Mouse (Mus musculus) CH12.LX (cell line): Measurements from ENCODE around the gene Mroh3. TPM values are rescaled to one million over a fixed set of nuclear protein-coding genes. Genes with fewer than 3 reads are reported as not detected.
A peak's percentile ranks its signal among the peaks of the same experiment; 100 is the strongest.

Experiments
- DNase-seq: peaks from one replicate; pipeline ENCODE4 v3.0.0-alpha.2; 2013; ENCODE audit errors: extremely low read depth
- H3K27ac ChIP-seq: 2 replicates; pipeline ENCODE4 v1.5.1; 2012; ENCODE audit warnings: low read depth, mild to moderate bottlenecking, control low read depth, moderate library complexity; ENCODE audit not compliant: insufficient read depth
- H3K27me3 ChIP-seq: replicated peaks from 2 replicates; pipeline ENCODE3; 2012; ENCODE audit warnings: inconsistent platforms
- H3K36me3 ChIP-seq, 2 experiments: replicated peaks in 1 of 2; 2 replicates each; pipeline versions ENCODE3 to v1.6.1; 2012; ENCODE audit warnings: inconsistent platforms in 1 of 2, low read length in 1 of 2, mild to moderate bottlenecking in 1 of 2, mixed read lengths in 1 of 2, moderate library complexity in 1 of 2; ENCODE audit not compliant: control insufficient read depth in 1 of 2, insufficient read depth in 1 of 2
- H3K4me1 ChIP-seq, 2 experiments: 2 replicates each; pipeline ENCODE4 v1.6.1; 2012; ENCODE audit warnings: inconsistent platforms in 1 of 2, moderate library complexity in 1 of 2; ENCODE audit not compliant: insufficient read depth in 2 of 2, control insufficient read depth in 1 of 2
- H3K4me2 ChIP-seq: 2 replicates; pipeline ENCODE4 v1.6.1; 2012; ENCODE audit warnings: low read depth, mild to moderate bottlenecking, control low read depth; ENCODE audit not compliant: poor library complexity, insufficient read depth, severe bottlenecking
- H3K4me3 ChIP-seq, 3 experiments: fragments of 150-350 bp in 1 of 3; sonication (generic) in 1 of 3; replicated peaks in 1 of 3; 2 replicates each; pipeline versions ENCODE3 to v1.5.1; 2011 to 2012; ENCODE audit warnings: low read depth in 2 of 3, low read length in 2 of 3, mild to moderate bottlenecking in 2 of 3, moderate library complexity in 2 of 3, control low read depth in 1 of 3, improper control_type of control experiment in 1 of 3, inconsistent platforms in 1 of 3, mixed read lengths in 1 of 3; ENCODE audit not compliant: poor library complexity in 1 of 3
- H3K79me2 ChIP-seq: replicated peaks from 2 replicates; pipeline ENCODE4 v1.6.1; 2012; ENCODE audit warnings: mild to moderate bottlenecking, moderate library complexity; ENCODE audit not compliant: control insufficient read depth, poor library complexity, insufficient read depth, severe bottlenecking; ENCODE audit errors: extremely low read depth
- H3K9ac ChIP-seq: 2 replicates; pipeline ENCODE4 v1.6.1; 2012; ENCODE audit warnings: low read depth, mild to moderate bottlenecking, control low read depth, moderate library complexity; ENCODE audit not compliant: insufficient read depth
- H3K9me3 ChIP-seq: replicated peaks from 2 replicates; pipeline ENCODE3; 2012; ENCODE audit warnings: low read length, inconsistent platforms, mixed read lengths
- BHLHE40 ChIP-seq: IDR thresholded peaks from 2 replicates; pipeline ENCODE4 v1.6.1; 2011; ENCODE audit warnings: mild to moderate bottlenecking, low read depth, low read length, improper control_type of control experiment
- CHD1 ChIP-seq: IDR thresholded peaks from 2 replicates; pipeline ENCODE4 v1.6.1; 2012; ENCODE audit warnings: low read depth, low read length, improper control_type of control experiment, inconsistent platforms
- CHD2 ChIP-seq: IDR thresholded peaks from 2 replicates; pipeline ENCODE4 v1.6.1; 2011; ENCODE audit warnings: low read length, improper control_type of control experiment
- CTCF ChIP-seq, 2 experiments: IDR thresholded peaks in 1 of 2; conservative IDR thresholded peaks in 1 of 2; 2 replicates each; pipeline ENCODE4 v1.5.1; 2011 to 2012; ENCODE audit warnings: low read depth in 2 of 2, low read length in 2 of 2, improper control_type of control experiment in 1 of 2, inconsistent platforms in 1 of 2, mild to moderate bottlenecking in 1 of 2, moderate library complexity in 1 of 2
- ELF1 ChIP-seq: IDR thresholded peaks from 2 replicates; pipeline ENCODE4 v1.6.1; 2014; ENCODE audit warnings: low read depth, mild to moderate bottlenecking, inconsistent platforms, low read length, improper control_type of control experiment
- EP300 ChIP-seq: IDR thresholded peaks from 2 replicates; pipeline ENCODE4 v1.6.1; 2011; ENCODE audit warnings: low read length, improper control_type of control experiment
- ETS1 ChIP-seq: conservative IDR thresholded peaks from 2 replicates; pipeline ENCODE4 v1.6.1; 2012; ENCODE audit warnings: low read depth, mild to moderate bottlenecking, inconsistent platforms, low read length, improper control_type of control experiment, moderate library complexity
- JUN ChIP-seq: IDR thresholded peaks from 2 replicates; pipeline ENCODE4 v1.6.1; 2011; ENCODE audit warnings: low read depth, mild to moderate bottlenecking, low read length, improper control_type of control experiment, moderate library complexity; ENCODE audit not compliant: insufficient read depth
- JUND ChIP-seq: conservative IDR thresholded peaks from 2 replicates; pipeline ENCODE4 v1.6.1; 2011; ENCODE audit warnings: low read depth, low read length, improper control_type of control experiment
- MAFK ChIP-seq: IDR thresholded peaks from 2 replicates; pipeline ENCODE4 v1.6.1; 2011; ENCODE audit warnings: low read length, improper control_type of control experiment; ENCODE audit not compliant: insufficient replicate concordance
- MAZ ChIP-seq: IDR thresholded peaks from 2 replicates; pipeline ENCODE4 v1.6.1; 2012; ENCODE audit warnings: low read depth, mild to moderate bottlenecking, inconsistent platforms, low read length, improper control_type of control experiment, moderate library complexity
- MXI1 ChIP-seq: IDR thresholded peaks from 2 replicates; pipeline ENCODE4 v1.6.1; 2011; ENCODE audit warnings: mild to moderate bottlenecking, low read depth, low read length, improper control_type of control experiment
- NRF1 ChIP-seq: IDR thresholded peaks from 2 replicates; pipeline ENCODE4 v1.6.1; 2014; ENCODE audit warnings: low read depth, mild to moderate bottlenecking, inconsistent platforms, low read length, improper control_type of control experiment, moderate library complexity
- POLR2A ChIP-seq: IDR thresholded peaks from 2 replicates; pipeline ENCODE4 v1.6.1; 2011; ENCODE audit warnings: low read depth, mild to moderate bottlenecking, improper control_type of control experiment, low read length
- RAD21 ChIP-seq: IDR thresholded peaks from 2 replicates; pipeline ENCODE4 v1.6.1; 2011; ENCODE audit warnings: low read depth, mild to moderate bottlenecking, low read length, improper control_type of control experiment, moderate library complexity
- RCOR1 ChIP-seq: conservative IDR thresholded peaks from 2 replicates; pipeline ENCODE4 v1.6.1; 2012; ENCODE audit warnings: low read depth, mild to moderate bottlenecking, inconsistent platforms, low read length, improper control_type of control experiment
- SIN3A ChIP-seq: IDR thresholded peaks from 2 replicates; pipeline ENCODE4 v1.6.1; 2012; ENCODE audit warnings: low read length, improper control_type of control experiment, inconsistent platforms
- SMC3 ChIP-seq: IDR thresholded peaks from 2 replicates; pipeline ENCODE4 v1.6.1; 2011; ENCODE audit warnings: low read depth, low read length, improper control_type of control experiment
- TCF12 ChIP-seq: IDR thresholded peaks from 2 replicates; pipeline ENCODE4 v1.6.1; 2014; ENCODE audit warnings: low read depth, mild to moderate bottlenecking, inconsistent platforms, low read length, improper control_type of control experiment
- USF1 ChIP-seq: IDR thresholded peaks from 2 replicates; pipeline ENCODE4 v1.6.1; 2014; ENCODE audit warnings: low read depth, mild to moderate bottlenecking, inconsistent platforms, low read length, improper control_type of control experiment
- ZKSCAN1 ChIP-seq: IDR thresholded peaks from 2 replicates; pipeline ENCODE4 v1.6.1; 2012; ENCODE audit warnings: low read depth, inconsistent platforms, low read length, improper control_type of control experiment, borderline replicate concordance
- ZNF384 ChIP-seq: IDR thresholded peaks from 2 replicates; pipeline ENCODE4 v1.6.1; 2012; ENCODE audit warnings: low read depth, low read length, improper control_type of control experiment, inconsistent platforms
- dilution Hi-C: fragments of 300-500 bp; cut with MboI; formaldehyde crosslinking; loops from 2 replicates; pipeline ENCODE4 v1.14.3; 2020; ENCODE audit warnings: low sequenced_read_pairs; ENCODE audit not compliant: extremely low pct_unique_long_range_greater_than_20kb, extremely low pct_ligation_motif_present
- in situ Hi-C: fragments of 300-500 bp; cut with MboI; formaldehyde crosslinking; loops from 3 replicates; pipeline ENCODE4 v1.14.3; 2019; ENCODE audit warnings: low sequenced_read_pairs, low pct_ligation_motif_present, low pct_unique_long_range_greater_than_20kb, mixed read lengths
- polyA plus RNA-seq: library from polyadenylated mRNA; unstranded; fragments of >175 nt; gene quantifications from 2 replicates; pipeline ENCODE4 v1.2.1, GENCODE M21; 2012; ENCODE audit warnings: low read depth; ENCODE audit not compliant: insufficient read length
- total RNA-seq, 2 experiments: library from RNA; depleted of rRNA; stranded (reverse); fragments of 300-350 nt in 1 of 2; fragments of >200 nt in 1 of 2; gene quantifications; 2 replicates each; pipeline ENCODE4 v1.2.3; 2012 to 2014

Gene Mroh3
- total and polyA plus RNA-seq, 3 experiments = not detected

DNA sequence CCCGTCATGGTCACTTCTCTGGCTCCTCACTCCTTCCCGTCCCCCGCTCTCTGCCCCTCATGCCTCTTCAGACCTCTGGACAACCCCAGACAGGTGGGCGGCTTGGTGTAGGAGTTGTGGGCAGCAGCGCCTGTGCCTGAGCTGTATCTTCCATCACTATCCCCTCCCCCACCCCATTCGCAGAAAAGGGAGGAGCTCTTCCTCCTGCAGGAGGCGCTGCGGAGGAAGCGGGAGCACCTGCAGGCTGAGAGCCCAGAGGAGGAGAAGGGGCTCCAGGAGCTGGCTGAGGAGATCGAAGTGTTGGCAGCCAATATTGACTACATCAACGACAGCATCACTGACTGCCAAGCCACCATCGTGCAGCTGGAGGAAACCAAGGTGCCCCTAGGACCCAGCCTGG is 52.8 kb downstream of the Mroh3 start:
- Histone ChIP-seq H3K36me3 (peaks cover 74 to 84% of the 10 kb centered on the region in 2 experiments), H3K79me2 (no peaks in the 10 kb centered on the region; the same call in 1 of the 2 replicates), H3K27ac (peak overlapping the region; percentile 97), H3K9ac (no peak overlapping the region), H3K4me3 (peak overlapping the region; percentile 2 to 27 (median 17)), H3K9me3 (no peaks in the 10 kb centered on the region), H3K27me3 (no peaks in the 10 kb centered on the region), H3K4me2 (no peak overlapping the region), H3K4me1 (peaks cover 41 to 61% of the 10 kb centered on the region in 2 experiments)
- dilution Hi-C loops = no loop called here
- in situ Hi-C loops = loop anchor here (5.0 kb wide), 1 partner anchor 33 kb away; no protein-coding TSS in a partner anchor
- peak; percentile 66 for DNase-seq
- peak in 1 of 2 experiments; percentile 60; a peak in 2 of 4 replicates for TF ChIP-seq CTCF (conservative IDR thresholded peaks at IDR 0.05 in 1 of 2, IDR thresholded peaks at IDR 0.05 in 1 of 2; ENCODE audit: low read depth in 2 of 2, low read length in 2 of 2)
- peak; percentile 2; the same call in 1 of the 2 replicates for TF ChIP-seq RAD21
- no peak; the same call in 1 of the 2 replicates for TF ChIP-seq MXI1
- peak; percentile 78; the same call in 1 of the 2 replicates for TF ChIP-seq CHD2
- 0 out of 2 replicates have a peak, but pooled peaks have one; percentile 23 for TF ChIP-seq ELF1

GRCm38 (mm10) chr1:136156951-136157350 is 55.7 kb downstream of the Mroh3 start:
- H3K4me3 ChIP-seq = no peak overlapping the region
- no peaks in the 10 kb centered on the region for H3K9me3 ChIP-seq
- in situ Hi-C loops (no loop called here), dilution Hi-C loops (no loop called here)
- H3K36me3 ChIP-seq = peaks cover 75 to 85% of the 10 kb centered on the region in 2 experiments
- no peaks in the 10 kb centered on the region; the same call in 1 of the 2 replicates for H3K79me2 ChIP-seq
- no peaks in the 10 kb centered on the region for H3K27me3 ChIP-seq
- peaks cover 28 to 37% of the 10 kb centered on the region in 2 experiments for H3K4me1 ChIP-seq
- H3K4me2 ChIP-seq = no peak overlapping the region
- H3K9ac ChIP-seq = no peak overlapping the region
- DNase-seq = no peak
- H3K27ac ChIP-seq = no peak overlapping the region
- TF ChIP-seq SMC3 = no peak
- TF ChIP-seq BHLHE40 = no peak
- TF ChIP-seq EP300 = no peak
- TF ChIP-seq ETS1 = no peak
- TF ChIP-seq MAZ = no peak
- no peak for TF ChIP-seq CHD1
- no peak for TF ChIP-seq MAFK
- no peak for TF ChIP-seq JUND
- TF ChIP-seq TCF12 = no peak
- no peak for TF ChIP-seq ZNF384
- no peak for TF ChIP-seq JUN
- no peak for TF ChIP-seq NRF1
- TF ChIP-seq POLR2A = no peak
- TF ChIP-seq SIN3A = no peak
- no peak for TF ChIP-seq USF1
- TF ChIP-seq ZKSCAN1 = no peak
- TF ChIP-seq MXI1 = no peak
- no peak for TF ChIP-seq RCOR1
